Mouse (Mus musculus) lung, adult 2 months (tissue): ENCODE measurements around the gene Itpa.

Experiments used
- CTCF ChIP-seq: fragments of 200-500 bp; IDR thresholded peaks from 2 replicates; pipeline ENCODE4 v1.5.1; 2011; ENCODE audit warnings: mild to moderate bottlenecking, low read length, control low read depth; ENCODE audit not compliant: insufficient read depth
- POLR2A ChIP-seq: fragments of 200-500 bp; IDR thresholded peaks from 2 replicates; pipeline ENCODE4 v1.6.1; 2011; ENCODE audit warnings: low read depth, mild to moderate bottlenecking, control low read depth, low read length, borderline replicate concordance; ENCODE audit errors: extremely low read depth

DNA sequence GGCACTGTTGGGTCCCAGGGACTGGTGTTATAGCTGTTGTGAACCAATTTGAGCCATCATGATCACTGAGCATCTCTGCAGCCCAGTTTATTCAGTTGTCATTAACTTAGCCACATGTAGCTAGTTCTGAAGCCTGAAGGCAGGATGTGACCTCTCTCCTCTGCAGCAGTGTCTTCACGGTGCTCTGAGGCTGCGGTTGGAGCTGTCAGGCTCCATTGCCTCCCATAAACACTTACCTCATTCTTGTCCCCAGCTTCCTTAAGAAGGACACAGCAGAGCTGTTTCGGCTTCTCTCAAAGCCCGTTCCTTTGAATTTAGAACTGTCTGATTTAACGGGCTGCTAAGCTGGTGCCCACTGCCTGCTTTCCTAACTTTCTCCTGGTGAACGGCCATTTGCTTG is 12.5 kb downstream of the Itpa start:
- TF ChIP-seq CTCF (no peak), POLR2A (no peak)
